Mouse (Mus musculus) inflammation-experienced regulatory T-cells, adult 16 weeks (primary cell): ENCODE data around the gene Zbtb26. TPM values are rescaled to one million over a fixed set of nuclear protein-coding genes. Genes with fewer than 3 reads are reported as not detected.

Experiments
- polyA plus RNA-seq: library from polyadenylated mRNA; unstranded; fragments of 100-300 nt; shearing (Covaris generic); gene quantifications from one replicate; pipeline ENCODE4 v1.2.1, GENCODE M21; 2017

Gene Zbtb26
- polyA plus RNA-seq, result 8.1 TPM

GRCm38 (mm10) chr2:37442611-37443591 is at the start of gene Zbtb26, which contains the start of the genes Zbtb6 and Rabgap1:
Gene Zbtb26, minus strand, starts transcription at chr2:37443135.
Gene Zbtb6, minus strand, starts transcription at chr2:37443171.
Gene Rabgap1, plus strand, starts transcription at chr2:37443279.

GRCm38 (mm10) chr2:37422306-37423304 is 20.3 kb downstream of the Zbtb26 start, which contains the start of gene Rc3h2:
Gene Rc3h2, minus strand, starts transcription at chr2:37422903.

Other genes starting within 250 kb of the Zbtb26 start
- not detected for gene Olfr366, start 231.6 kb downstream of the Zbtb26 start, polyA plus RNA-seq
- not detected for gene Olfr368, start 116.6 kb downstream of the Zbtb26 start, polyA plus RNA-seq
- 37.6 TPM for gene Pdcl, start 83.8 kb downstream of the Zbtb26 start, polyA plus RNA-seq
- 28.2 TPM for gene Rc3h2, start 20.2 kb downstream of the Zbtb26 start, polyA plus RNA-seq
- gene Zbtb6, start within 50 bp of the Zbtb26 start, polyA plus RNA-seq, result 7.4 TPM
- 90.5 TPM for gene Rabgap1, start 144 bp upstream of the Zbtb26 start, polyA plus RNA-seq
- 1.3 TPM for gene Gpr21, start 73.2 kb upstream of the Zbtb26 start, polyA plus RNA-seq